Mouse (Mus musculus) hindbrain, embryonic 14.5 days (tissue): Measurements from ENCODE around the gene Vezt. TPM values are rescaled to one million over a fixed set of nuclear protein-coding genes. Genes with fewer than 3 reads are reported as not detected.
A peak's percentile ranks its signal among the peaks of the same experiment; 100 is the strongest.

ENCODE experiments used
- ATAC-seq: fragments of 200-750 bp; cut with Nextera tagmentation; 2 replicates; pipeline ENCODE4 v1.8.0; 2017; ENCODE audit warnings: moderate number of reproducible peaks, mild to moderate bottlenecking, moderate TSS enrichment, moderate library complexity; ENCODE audit not compliant: low FRiP score
- DNase-seq: peaks from one replicate; pipeline ENCODE4 v3.0.0-alpha.2; 2015; ENCODE audit warnings: low spot score
- H3K27ac ChIP-seq: fragments of 300-500 bp; sonication (generic); 2 replicates; pipeline ENCODE4 v1.5.1; 2014; ENCODE audit warnings: mild to moderate bottlenecking, moderate library complexity
- H3K27me3 ChIP-seq: fragments of 300-500 bp; sonication (generic); 2 replicates; pipeline ENCODE4 v1.6.1; 2014; ENCODE audit warnings: mild to moderate bottlenecking, low read length, mixed read lengths; ENCODE audit not compliant: control insufficient read depth, insufficient read depth
- H3K36me3 ChIP-seq: fragments of 300-500 bp; sonication (generic); replicated peaks from 2 replicates; pipeline ENCODE4 v1.6.1; 2014; ENCODE audit not compliant: control insufficient read depth, insufficient read depth
- H3K4me1 ChIP-seq: fragments of 300-500 bp; sonication (generic); replicated peaks from 2 replicates; pipeline ENCODE4 v1.6.1; 2014; ENCODE audit warnings: antibody characterized with exemption, low read length, mixed read lengths; ENCODE audit not compliant: control insufficient read depth, insufficient read depth
- H3K4me2 ChIP-seq: fragments of 300-500 bp; sonication (generic); replicated peaks from 2 replicates; pipeline ENCODE4 v1.6.1; 2014; ENCODE audit warnings: mild to moderate bottlenecking, moderate library complexity
- H3K4me3 ChIP-seq: fragments of 300-500 bp; sonication (generic); replicated peaks from 2 replicates; pipeline ENCODE4 v1.5.1; 2014; ENCODE audit warnings: mild to moderate bottlenecking, low read length
- H3K9ac ChIP-seq: fragments of 300-500 bp; sonication (generic); 2 replicates; pipeline ENCODE4 v1.6.1; 2014
- H3K9me3 ChIP-seq: fragments of 300-500 bp; sonication (generic); 2 replicates; pipeline ENCODE4 v1.6.1; 2016; ENCODE audit warnings: low read length; ENCODE audit not compliant: control insufficient read depth
- WGBS: fragments of 180-500 bp; shearing (Covaris S2); extraction: QIAGEN DNeasy Blood & Tissue Kit; methylation state at CpG from one replicate; pipeline ENCODE4 v1.1.7; 2014; 5-methylcytosine and 5-hydroxymethylcytosine counted together
- polyA plus RNA-seq: library from polyadenylated mRNA; unstranded; fragments of >200 nt; fragmentation: Nextera tagmentation; extraction: Ambion mirVana; gene quantifications from 2 replicates; pipeline ENCODE4 v1.2.1, GENCODE M21; 2014

The Vezt gene
- 56.5 and 62.5 TPM in 2 replicates for polyA plus RNA-seq

DNA sequence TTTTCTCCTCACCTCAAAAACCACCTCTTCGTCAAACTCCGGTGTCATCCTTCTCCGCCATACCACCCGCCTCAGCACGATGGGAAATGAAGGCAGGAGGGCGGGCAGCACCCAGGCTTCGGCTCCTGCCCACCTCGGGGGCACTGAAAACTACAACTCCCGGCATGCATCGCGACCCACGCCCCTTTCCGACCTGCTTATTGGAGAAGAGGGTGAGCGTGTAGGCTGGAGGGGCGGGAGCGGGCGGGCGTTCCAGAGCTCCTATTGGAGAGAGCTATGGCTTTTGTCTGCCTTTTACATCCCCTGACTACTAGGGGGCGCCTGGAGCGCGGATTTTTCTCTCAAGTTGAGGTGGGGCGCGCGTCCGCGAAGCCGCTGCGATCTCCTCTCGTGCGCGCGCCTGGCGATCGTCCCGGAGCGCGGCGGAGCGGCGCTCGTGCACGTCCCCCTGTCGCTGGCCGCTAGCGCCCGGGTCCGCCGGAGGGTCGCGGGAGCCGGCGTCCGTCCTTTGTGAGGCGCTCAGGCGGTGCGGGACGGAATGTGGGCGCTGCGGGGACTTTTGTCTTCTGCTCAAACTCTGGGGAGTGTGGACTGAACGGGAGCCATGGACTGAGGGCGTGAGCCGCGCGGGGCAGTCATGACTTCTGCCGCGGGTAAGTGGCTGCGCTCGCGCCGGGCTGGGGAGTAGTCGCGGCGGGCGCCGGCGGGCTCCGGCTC is at the start of gene Vezt, which contains the start of gene Fgd6:
Gene Vezt, minus strand, starts transcription at position 160 of the 717 bp plus-strand sequence.
Gene Fgd6, plus strand, starts transcription at position 344 of the 717 bp plus-strand sequence.
- peak; percentile 98 for ATAC-seq
- WGBS = under 1% methylated on average over 73 of the region's 77 CpGs
- peak; percentile 99 for DNase-seq

DNA sequence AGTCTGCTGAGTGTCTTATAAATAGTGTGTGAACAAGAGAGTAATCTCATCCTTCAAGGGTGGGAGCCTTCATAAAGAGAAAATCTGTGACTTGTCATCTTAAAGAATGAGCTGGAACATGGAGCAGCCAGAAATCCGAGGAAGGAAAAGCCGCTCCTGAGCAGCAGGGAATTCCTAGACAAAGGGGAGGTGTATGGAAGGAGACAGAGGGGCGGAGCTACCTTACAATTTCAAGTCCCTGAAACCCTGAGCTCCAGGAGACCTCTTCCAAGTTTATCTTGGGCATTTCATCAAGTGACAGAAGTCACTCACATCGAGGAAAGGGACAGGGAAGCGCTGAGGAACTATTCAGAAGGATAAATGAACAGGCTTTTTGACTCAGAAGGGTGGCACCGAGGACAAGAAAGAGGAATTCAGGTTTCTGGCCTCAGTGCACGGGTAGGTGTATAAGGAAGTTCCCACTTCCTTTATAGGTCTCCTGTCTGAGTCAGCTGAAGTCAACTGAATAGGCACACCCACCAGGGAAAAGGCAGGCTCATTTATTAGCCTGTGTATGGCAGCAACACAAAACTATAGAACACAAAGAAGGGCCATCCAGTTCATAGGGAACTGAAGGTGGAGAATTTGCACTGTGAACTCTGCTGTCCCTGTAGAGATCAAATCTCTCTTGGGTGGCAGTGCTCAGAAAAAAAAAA is 46.6 kb upstream of the Vezt start:
- no peak for ATAC-seq
- no peak for DNase-seq
- no peak overlapping the region for H3K4me2 ChIP-seq
- no peaks in the 10 kb centered on the region for H3K36me3 ChIP-seq
- WGBS = 39% methylated on average over 7 of the region's 7 CpGs
- H3K9me3 ChIP-seq = no peaks in the 10 kb centered on the region
- H3K9ac ChIP-seq = no peak overlapping the region
- no peak overlapping the region; the same call in 1 of the 2 replicates for H3K27ac ChIP-seq
- no peaks in the 10 kb centered on the region for H3K27me3 ChIP-seq
- H3K4me1 ChIP-seq = no peaks in the 10 kb centered on the region; the same call in 1 of the 2 replicates
- H3K4me3 ChIP-seq = no peak overlapping the region

More for the DNA sequence above, at the start of gene Vezt, which contains the start of gene Fgd6:
- Histone ChIP-seq H3K4me2 (peak within 1 kb of the TSS; percentile 76), H3K27me3 (no peaks in the 10 kb centered on the region), H3K27ac (peak within 1 kb of the TSS; percentile 88), H3K36me3 (peaks cover 12% of the 10 kb centered on the region; the same call in 1 of the 2 replicates), H3K9me3 (no peaks in the 10 kb centered on the region), H3K4me3 (peak within 1 kb of the TSS; percentile 89), H3K4me1 (peaks cover 20% of the 10 kb centered on the region), H3K9ac (peak within 1 kb of the TSS; percentile 94)

DNA sequence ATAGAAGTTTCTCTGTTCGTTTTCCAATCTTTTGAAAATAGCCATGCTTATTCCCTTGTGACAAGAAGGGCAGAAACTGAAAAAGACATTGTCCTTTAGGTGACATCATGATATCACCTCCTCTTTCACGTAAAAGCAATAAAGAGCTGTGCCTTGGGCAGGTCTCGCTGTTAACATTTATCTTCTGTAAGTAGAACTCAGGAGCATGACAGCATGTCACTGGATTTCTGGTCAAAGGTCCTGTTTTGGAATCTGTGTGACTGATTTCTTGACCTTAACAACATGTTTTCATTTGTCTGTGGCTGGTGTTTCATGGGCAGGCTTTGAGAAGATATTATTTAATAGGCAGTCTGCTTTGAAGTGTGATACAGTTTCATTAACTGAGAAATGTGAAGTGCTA is 45.1 kb upstream of the Vezt start:
- Histone ChIP-seq H3K9ac (no peak overlapping the region), H3K36me3 (no peaks in the 10 kb centered on the region), H3K4me3 (no peak overlapping the region), H3K27ac (no peak overlapping the region), H3K4me2 (no peak overlapping the region), H3K4me1 (no peaks in the 10 kb centered on the region; the same call in 1 of the 2 replicates), H3K27me3 (no peaks in the 10 kb centered on the region), H3K9me3 (no peaks in the 10 kb centered on the region)
- WGBS = 76% methylated on average over 3 of the region's 3 CpGs
- ATAC-seq (no peak), DNase-seq (no peak)

DNA sequence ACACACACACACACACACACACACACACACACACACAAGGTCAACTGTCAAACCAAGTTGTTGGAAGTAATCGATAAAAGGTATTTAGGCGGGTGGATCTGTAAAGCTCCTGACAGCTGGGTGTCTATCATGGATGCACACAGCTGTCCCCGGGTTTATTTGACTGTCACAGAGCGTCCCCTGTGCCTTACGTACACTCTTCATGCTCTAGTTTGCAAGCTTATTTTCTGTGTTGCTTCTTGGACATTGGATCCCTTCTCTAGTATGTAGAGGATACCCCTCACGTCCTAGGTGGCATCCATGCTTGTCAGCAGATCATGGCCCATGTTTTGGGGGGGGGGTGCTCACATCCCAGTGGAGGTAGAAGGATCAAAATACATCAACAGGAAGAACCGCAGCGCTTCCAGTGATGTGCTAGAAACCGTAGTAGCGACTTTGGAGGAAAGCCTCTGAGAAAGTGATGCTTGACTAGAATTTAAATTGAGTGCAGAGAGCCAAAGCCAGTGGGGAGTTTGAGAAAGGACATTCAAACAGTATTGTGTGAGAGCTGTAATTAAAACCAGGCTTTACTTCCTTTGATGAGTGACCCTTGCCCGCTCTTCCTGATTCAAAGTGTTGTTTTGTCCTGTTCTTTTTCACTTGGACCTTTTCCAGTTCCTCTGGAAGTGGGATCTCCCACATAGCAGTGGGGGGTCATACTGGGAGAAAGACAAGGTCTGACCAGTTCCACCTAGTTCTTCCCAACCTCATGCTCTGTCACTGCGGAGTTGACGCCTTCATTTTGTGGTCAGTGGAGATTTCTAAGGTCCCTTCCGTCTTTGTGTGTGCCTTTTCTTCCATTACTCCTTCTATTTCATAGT is 41.6 kb upstream of the Vezt start:
- Histone ChIP-seq H3K4me2 (no peak overlapping the region), H3K9ac (no peak overlapping the region), H3K9me3 (no peaks in the 10 kb centered on the region), H3K4me1 (peaks cover 5% of the 10 kb centered on the region; the same call in 1 of the 2 replicates), H3K4me3 (no peak overlapping the region), H3K27me3 (no peaks in the 10 kb centered on the region), H3K36me3 (no peaks in the 10 kb centered on the region), H3K27ac (peak overlapping the region; percentile 52; the same call in 1 of the 2 replicates)
- WGBS = 55% methylated on average over 14 of the region's 14 CpGs
- DNase-seq = no peak
- ATAC-seq = no peak

DNA sequence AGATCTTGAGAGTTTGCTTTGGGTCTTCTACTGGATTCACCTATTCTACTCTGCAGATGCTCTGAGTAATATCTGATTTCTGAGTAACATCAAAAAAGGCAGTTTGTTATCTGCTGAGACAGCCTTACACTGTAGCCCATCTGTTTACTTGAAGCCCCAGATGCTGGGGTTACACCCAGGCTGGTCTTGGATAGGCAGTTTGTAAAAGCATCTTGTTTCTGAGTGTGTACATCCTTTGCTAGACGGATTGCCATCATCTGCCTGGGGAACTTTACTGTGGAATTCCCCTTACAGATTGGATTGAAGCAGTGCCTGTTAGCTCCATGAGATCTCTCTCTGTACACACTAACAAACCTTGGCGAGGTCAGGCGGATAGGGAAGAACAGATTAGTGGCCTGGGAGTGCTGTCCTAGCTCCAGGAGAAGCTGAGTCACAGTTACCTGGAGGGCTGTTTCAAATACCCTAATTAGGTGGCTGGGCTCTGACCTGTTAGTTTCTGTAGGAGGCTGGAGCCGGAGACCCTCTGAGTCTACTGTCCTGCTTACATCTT is 37.4 kb upstream of the Vezt start:
- Histone ChIP-seq H3K36me3 (no peaks in the 10 kb centered on the region), H3K27ac (peak overlapping the region; percentile 43; the same call in 1 of the 2 replicates)

DNA sequence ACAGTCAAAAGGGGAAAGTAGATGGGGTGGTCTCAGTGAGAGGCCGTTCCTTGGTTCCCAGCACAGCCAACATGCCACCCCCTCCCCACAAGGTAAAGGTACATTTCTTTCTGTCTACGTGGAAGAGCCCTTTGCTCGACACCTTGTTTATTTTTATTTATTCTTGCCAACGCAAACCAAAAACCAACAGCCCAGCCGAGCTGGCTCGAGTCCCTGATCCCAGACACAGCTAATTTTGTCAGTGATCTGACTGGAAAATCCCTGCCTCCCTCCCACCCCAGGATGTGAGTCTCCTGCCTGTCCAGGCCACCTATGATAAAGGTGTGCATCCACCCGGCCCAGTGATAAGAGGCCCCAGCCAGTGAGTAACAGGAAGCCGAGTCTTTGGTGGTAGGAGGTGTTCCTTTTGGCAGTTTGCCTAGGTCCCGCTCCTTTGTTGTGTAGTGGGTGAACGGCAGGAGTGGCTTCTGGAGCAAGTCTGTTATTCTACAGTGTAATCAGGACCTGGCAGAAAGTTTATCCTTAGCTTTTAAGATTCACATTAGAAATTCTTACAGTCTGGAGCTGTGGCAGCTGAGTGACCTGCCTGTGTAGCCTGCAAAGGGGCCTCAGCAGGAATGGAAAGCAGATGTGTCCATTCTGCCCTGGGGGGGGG is 36.8 kb upstream of the Vezt start:
- Histone ChIP-seq H3K4me3 (no peak overlapping the region), H3K4me2 (no peak overlapping the region), H3K9ac (no peak overlapping the region), H3K27ac (peak overlapping the region; percentile 43; the same call in 1 of the 2 replicates), H3K9me3 (no peaks in the 10 kb centered on the region), H3K27me3 (no peaks in the 10 kb centered on the region), H3K36me3 (no peaks in the 10 kb centered on the region), H3K4me1 (0 out of 2 replicates have a peak, but pooled peaks cover 5% of the 10 kb centered on the region)
- ATAC-seq (no peak), DNase-seq (no peak)
- 70% methylated on average over 10 of the region's 10 CpGs for WGBS

More for the DNA sequence above, 37.4 kb upstream of the Vezt start:
- Histone ChIP-seq H3K9ac (no peak overlapping the region), H3K27me3 (no peaks in the 10 kb centered on the region), H3K4me3 (no peak overlapping the region), H3K4me1 (0 out of 2 replicates have a peak, but pooled peaks cover 5% of the 10 kb centered on the region), H3K4me2 (no peak overlapping the region), H3K9me3 (no peaks in the 10 kb centered on the region)
- DNase-seq = no peak
- 73% methylated on average over 4 of the region's 4 CpGs for WGBS
- no peak for ATAC-seq

DNA sequence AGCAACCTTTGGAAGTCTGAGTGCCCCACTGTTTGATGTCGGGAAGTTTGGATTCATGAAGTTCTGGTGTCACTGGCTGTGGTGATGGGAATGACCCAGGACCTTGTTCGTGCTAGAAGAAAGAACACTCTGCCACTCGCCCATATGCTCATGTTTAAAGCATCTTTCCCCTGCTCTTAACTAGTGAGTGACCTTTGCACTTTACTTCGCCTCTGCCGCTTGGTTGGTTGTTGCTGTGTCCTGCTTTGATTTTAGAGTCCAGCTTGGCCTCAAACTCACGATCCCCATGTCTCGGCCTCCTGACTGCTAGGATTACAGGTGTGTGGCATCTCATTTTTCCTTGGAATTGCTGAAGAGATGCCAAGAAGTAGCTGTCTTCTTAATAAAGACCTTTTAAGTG is 36.0 kb upstream of the Vezt start:
- WGBS = 86% methylated on average over 7 of the region's 7 CpGs
- no peak overlapping the region for H3K9ac ChIP-seq
- 0 out of 2 replicates have a peak, but pooled peaks cover 5% of the 10 kb centered on the region for H3K4me1 ChIP-seq
- ATAC-seq (no peak), DNase-seq (no peak)
- H3K27me3 ChIP-seq = no peaks in the 10 kb centered on the region
- H3K4me3 ChIP-seq = no peak overlapping the region
- no peak overlapping the region for H3K27ac ChIP-seq
- no peaks in the 10 kb centered on the region for H3K9me3 ChIP-seq
- H3K36me3 ChIP-seq = no peaks in the 10 kb centered on the region
- no peak overlapping the region for H3K4me2 ChIP-seq

DNA sequence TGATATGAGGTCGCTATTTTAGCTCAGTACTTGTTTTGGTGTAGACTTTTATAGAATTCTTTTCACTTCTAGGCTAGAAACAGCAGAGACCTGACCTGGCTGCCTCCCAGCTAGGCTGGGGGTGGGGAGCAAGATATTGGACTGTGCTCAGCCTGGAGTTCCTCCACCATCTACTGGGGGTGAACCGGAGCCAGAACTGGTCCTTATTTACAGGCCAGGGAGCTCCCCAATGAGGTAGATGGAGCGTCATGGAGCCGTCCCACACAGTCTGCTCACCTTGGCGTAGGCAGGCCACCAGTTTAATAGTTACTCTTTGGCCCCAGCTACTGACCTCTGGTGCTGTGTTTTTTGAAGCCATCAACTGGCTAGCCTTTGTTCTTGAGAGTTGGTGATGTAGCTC is 33.1 kb upstream of the Vezt start:
- no peak overlapping the region for H3K9ac ChIP-seq
- WGBS = 90% methylated on average over 5 of the region's 5 CpGs
- H3K27ac ChIP-seq = no peak overlapping the region
- no peak for DNase-seq
- no peak overlapping the region for H3K4me2 ChIP-seq
- no peak for ATAC-seq
- no peaks in the 10 kb centered on the region for H3K36me3 ChIP-seq
- H3K4me1 ChIP-seq = 0 out of 2 replicates have a peak, but pooled peaks cover 5% of the 10 kb centered on the region
- no peak overlapping the region for H3K4me3 ChIP-seq
- no peaks in the 10 kb centered on the region for H3K27me3 ChIP-seq
- H3K9me3 ChIP-seq = no peaks in the 10 kb centered on the region
